Mouse (Mus musculus) lung, postnatal 36 days (tissue): ENCODE results near the gene Srsf6.

ENCODE experiments used
- DNase-seq: peaks from one replicate; pipeline ENCODE4 v3.0.0; 2022; ENCODE audit warnings: mixed read lengths

Srsf6 gene

DNA sequence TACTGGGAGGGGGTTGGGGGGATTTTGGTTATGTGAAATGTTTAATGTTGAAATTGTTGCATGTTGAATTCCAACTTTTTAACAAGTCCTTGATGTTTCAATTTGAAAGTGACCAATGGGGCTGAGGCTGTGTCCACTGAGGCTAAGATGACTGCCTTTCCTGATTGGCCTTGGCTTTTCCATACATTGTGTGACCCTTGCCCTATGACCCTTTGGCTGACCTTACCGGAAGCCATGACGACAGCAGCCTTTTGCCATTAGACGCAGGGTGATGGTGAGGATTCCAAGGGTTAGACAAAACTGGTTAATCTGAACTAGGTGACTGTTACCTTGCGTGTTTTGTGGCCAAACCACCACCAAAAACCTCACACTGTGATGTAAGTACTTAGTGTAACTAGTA lies 1.4 kb downstream of the Srsf6 start:
- DNase-seq: peak; percentile 16

DNA sequence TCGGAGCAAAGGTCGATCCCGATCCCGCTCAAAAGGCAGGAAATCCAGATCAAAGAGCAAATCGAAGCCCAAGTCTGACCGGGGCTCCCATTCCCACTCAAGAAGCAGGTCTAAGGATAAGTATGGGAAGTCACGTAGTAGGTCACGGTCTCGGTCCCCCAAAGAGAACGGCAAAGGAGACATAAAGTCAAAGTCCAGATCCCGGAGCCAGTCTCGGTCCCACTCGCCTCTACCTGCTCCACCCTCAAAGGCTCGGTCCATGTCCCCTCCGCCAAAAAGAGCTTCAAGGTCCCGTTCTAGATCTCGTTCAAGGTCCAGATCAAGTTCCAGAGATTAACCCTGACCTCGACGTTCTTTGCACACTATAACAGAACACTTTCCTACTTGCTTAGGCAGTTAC lies 3.1 kb downstream of the Srsf6 start:
- DNase-seq: no peak

DNA sequence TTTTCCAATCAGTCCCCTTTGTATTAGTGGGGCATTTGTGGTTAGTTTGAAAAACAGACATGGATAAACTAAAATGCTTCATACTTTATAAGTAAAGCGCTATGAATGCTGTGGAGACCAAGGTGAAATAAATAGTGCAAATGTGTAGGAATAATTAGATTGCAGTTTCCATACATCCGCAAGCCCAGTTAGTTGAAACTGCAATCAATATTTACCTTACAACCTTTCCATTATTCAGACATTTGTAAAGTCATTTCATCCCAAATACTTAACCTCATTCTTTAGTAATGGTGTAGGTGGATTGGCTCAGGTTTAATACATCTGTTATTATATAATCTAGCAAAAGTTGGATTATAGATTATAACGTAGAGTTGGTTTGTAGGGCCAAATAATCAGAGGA lies 4.4 kb downstream of the Srsf6 start:
- DNase-seq: no peak

DNA sequence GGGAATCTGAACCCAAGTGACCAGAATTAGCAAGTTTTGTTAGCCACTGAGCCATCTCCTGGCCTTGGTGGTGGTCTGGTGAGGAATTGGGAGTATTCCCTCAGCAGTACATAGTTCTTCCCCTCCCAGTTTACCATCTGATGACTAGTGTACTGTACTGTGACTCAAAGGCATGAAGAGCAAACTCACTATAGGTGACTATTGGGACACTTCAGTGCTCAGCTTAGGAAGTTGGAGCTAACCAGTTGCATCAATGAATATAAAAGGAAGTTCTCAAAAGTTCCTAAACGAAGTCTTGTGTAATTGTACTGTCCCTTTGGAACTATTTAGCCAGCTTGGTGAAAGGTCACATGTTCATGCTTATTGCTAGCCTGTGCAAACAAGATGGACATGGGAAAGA lies 8.2 kb downstream of the Srsf6 start:
- DNase-seq: no peak

DNA sequence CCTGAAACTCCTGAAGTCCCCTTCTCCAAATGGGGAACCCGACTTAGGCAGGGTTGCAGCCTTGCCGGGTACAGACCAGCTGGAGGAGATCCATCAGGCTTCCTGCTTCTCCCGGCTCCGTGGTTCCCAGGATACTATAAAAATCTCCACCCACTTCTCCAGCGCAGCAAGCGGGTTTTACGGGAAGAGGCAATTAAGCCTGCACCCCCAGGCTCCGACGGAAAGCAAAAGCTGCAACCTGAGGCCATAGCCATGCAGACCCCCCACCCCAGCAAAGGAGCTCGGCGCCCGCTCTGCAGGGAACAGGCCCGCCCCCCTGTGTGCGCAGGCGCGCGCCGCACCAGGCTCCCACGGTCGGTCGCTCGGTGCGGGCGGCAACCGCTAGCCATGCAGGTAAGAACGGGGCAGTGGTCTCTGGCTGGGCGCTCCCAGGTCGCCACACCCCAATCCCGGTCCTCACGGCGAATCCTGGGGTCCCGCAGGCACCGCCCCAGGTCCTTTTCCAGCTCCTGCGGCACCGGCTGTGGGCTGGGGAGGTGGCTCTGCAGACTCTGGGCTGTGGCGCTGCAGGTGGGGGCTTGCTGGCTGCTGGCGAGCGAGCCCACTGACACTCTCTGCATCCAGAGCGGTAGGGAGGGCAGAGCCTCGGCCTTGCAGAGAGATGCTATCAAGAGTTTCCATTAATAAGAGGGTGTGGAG lies 12.0 kb downstream of the Srsf6 start, which contains the start of gene L3mbtl1:
L3mbtl1 (plus strand) TSS at position 325 of the 699 bp plus-strand sequence.
- DNase-seq: no peak

DNA sequence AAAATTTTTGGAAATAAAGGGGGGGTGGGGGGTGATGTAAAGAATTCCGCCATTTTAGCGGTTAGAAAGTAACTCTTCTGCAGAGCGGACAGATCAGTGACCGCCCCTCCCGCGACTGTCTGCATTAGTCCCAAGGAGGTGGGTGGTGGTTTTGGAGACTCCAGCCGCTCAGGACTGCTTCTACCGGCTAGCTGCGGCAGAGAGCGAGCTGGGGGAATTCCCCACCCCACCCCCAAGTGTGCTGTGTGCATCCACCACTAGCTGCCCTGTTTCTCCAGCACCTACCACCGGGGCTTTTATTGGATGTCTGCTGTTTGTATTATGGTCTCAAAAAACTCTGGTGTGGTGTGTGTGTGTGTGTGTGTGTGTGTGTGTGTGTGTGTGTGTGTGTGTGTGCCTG lies 12.6 kb downstream of the Srsf6 start:
- DNase-seq: no peak

DNA sequence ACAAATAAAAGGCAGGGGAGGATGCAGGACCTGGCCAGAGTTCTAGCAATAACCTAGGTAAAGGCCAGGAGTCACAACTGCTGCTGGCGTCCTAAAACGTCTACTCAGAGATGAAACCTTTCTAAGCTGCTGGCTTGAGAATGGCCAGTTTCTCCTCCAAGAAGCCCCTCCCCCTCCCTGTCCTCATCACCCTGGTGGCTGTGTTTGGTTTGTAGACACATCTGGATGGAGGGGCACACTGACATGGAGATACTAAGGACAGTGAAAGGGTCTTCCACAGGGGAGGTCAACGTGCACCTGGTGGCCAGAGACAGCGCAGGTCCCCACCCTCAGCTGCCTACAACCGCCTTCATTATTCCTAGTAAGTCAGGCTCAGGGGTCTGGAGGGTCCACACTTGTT lies 15.6 kb downstream of the Srsf6 start:
- no peak for DNase-seq

DNA sequence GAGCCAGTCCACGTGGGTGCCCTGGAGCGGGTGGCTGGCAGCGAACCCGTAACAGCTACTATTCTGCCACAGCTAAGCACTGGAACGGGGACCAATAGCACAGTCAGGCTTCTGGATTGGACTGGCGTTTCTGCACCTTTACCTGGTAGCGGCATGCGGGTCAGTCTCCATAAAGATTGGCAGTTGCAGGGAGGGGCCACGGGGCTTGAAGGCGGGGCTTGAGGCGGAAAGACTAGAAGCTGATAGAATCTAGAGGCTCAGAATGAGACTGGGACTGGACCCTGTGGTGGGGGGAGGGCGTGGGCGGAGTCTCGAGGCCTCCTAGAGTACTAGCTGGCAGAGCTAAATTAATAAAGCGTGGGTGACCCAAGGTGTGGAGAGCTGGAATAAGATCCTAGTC lies 16.4 kb downstream of the Srsf6 start:
- peak; percentile 46 for DNase-seq

DNA sequence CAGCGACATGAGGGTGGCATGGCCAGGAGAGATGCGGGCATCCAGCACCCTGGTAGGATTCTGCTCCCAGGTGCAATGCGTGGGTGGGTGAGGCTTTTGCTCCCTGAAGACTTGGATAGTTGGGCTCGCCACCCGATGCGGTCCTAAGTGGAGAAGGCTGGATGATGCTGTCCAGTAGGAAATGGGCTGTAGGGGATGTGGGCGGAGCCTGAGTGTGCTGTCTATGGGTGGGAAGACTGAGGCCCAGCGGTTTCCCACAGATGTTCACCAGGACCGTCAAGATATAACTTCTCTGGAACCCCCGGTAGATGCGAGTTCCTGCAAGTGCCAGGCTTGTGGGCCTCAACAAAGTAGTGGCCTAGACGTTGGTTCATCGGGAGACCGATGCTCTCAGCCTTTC lies 16.9 kb downstream of the Srsf6 start:
- DNase-seq: no peak

DNA sequence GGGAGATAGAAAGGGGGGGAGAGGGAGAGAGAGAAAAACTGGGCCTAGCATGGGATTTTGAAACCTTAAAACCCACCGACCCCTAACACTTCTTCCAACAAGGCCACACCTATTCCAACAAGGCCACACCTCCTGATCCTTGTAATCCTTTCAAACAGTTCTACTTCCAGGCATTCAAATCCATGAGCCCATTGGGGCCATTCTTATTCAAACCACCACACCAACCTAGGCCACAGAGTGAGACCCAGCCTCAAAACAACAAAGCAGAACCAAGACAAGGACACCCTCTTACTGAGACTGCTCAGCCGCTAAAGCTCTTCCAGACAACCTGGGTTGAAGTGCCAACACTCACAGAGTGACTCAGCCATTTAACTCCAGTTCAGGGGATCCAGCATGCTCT lies 19.4 kb downstream of the Srsf6 start:
- no peak for DNase-seq

DNA sequence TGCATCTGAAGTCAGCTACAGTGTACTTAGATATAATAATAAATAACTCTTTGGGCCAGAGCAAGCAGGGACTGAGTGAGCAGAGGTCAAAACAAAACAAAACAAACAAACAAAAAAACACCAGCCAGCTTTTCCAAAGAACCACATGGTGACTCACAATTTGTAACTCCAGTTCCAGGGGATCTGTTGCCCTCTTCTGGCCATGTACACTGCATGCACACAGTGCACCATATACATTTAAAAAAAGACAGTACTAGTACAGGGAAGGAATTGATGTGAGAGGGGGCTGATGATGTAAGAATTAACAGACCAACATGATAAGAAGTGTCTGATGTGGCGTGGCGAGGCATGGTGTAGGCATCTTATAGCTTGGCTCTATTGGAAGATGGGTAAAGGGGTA lies 25.5 kb downstream of the Srsf6 start:
- no peak for DNase-seq

DNA sequence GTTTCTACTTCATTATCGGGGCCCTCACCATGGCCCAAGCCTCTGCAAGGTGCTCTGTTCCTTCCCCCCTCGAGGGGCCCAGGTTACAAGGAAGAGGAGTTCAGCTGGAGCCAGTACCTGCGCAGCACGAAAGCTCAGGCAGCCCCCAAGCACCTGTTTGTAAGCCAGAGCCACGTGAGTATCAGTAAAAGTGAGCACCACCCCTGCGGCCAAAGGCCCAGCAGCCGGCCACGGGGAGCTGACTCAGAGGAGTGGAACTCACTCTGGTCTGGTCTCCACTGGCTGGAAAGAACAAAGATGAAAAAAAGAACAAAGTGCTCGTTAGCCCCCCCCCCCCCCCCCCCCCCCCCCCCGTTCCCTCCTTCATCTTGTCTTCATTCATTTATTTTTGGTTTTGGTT lies 30.0 kb downstream of the Srsf6 start:
- no peak for DNase-seq

DNA sequence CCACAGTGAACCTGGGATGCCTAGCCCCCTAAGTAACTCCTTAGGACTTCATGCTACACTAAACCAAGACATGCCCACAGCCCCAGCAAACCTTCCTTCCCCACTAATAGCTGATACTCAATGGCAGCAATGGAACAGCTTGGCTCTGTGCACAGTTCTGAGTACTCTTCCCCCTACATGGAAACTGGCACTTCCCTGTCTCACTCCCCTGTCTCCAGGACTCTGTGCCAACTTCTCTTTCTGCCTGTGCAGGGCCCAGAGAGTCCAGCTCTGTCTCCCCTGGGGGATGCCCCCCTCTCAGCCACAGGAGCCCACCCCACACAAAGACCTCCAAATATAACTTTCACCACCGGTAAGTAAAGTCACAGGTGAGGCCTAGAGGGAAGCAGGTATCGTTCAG lies 35.4 kb downstream of the Srsf6 start:
- no peak for DNase-seq

DNA sequence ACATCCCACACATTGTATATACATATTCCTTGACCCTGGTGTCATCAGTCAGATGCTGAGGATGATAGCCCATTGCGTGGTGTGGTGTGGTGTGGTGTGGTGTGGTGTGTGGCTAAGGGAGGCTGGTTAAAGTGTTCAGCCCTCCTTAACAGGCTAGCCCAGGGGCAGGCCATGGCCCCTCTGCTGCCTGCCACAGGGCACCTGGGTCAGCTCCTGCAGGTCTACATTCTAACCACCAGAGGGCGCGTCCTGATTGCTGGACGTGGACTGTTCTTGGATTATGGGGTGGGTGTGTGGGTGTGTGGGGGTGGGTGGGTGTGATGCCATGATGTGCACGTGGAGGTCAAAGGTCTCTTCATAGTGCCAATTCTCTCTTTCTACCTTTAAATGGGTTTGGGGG lies 37.0 kb downstream of the Srsf6 start:
- DNase-seq: peak; percentile 61

DNA sequence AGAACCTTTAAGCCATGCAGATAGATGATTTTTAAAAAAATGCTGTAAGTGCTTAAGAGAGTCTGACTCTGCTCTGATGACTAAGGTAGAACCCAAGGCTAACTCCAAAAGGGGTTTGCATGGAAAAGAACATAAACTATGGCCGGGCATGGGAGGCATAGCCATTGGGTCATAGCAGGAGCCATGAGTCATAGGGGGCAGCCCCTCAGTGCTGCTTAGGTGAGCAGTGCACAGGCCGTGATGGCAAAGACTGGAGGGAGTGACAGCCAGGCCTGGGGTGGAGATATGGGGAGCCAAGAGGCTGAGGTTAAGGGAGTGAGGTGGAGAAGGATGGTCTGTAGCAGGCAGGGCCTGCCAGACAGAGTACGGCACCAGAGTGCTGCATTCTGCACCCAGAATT lies 37.8 kb downstream of the Srsf6 start:
- no peak for DNase-seq

DNA sequence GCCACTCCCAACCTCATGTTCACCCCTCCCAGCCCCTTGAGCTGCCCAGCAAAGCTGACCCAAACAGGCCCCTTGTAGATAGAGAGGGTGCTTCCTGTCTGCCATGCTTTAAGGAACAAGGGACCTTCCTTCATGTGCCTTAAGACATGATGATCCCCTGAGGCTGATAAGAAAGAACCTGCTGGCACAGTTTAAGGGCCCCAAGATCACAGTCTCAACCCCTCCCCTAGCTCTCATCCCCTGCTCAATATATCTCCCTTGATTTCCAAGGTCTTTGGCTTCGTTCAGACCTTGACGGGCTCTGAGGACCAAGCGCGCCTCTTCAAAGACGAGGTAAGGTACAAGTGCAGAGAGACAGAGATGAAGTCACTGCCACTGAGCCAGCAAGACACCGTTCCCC lies 39.6 kb downstream of the Srsf6 start:
- no peak for DNase-seq

DNA sequence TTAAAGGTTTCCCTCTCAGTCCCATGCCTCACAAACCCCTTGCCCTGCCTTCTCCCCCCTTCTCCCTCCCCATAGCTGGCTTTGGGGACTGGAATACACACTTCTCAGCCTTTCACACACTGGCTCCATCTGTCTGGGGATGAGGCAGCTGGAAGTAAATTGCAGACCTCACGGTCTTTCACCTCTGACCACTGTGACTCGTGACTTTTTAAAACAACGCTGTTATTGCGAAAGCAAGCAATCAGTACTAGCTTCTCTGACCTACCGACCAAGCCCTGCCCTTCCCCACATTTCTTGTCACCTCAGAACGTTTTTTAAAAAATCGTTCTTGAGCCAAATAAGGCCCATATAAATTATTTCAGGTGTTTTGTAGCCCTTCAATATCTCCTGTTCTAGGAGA lies 41.4 kb downstream of the Srsf6 start:
- DNase-seq: no peak

DNA sequence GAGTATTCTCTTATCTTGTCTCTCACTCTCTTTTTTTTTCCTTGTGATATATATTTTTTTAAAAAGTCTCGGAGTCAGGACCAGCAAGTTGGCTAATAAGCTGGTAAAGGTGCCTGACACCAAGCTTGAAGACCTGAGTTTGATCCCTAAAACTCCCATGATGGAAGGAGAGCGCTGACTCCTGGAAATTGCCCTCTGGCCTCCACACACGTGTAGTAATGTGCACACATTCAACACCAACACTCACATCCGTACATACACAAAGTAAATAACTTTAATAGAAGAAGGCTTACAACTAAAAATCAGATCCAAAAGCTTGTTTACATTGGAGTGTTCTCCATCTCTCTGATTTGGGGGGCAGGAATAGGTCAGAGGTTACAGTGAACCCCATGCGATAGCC lies 41.9 kb downstream of the Srsf6 start:
- no peak for DNase-seq

DNA sequence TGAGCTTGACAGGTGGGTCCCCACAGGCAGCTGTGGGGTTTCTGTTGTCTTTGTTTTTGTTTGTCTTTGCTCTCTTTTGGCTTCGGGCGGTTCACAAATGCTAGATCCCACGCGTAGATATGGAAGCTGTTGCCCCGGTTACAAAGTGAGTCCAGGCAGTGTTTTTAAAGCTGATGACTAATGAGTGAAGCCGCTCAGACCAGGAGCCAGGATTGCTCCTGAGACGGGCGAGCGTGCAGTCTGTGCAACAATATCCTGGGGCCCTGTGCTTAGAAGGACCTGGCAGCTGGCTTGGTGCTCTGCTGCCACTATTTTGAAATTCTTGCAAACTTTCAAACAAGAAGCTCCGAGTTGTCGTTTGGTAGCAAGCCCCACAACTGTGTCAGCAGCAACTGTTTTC lies 42.3 kb downstream of the Srsf6 start:
- DNase-seq: peak; percentile 8

DNA sequence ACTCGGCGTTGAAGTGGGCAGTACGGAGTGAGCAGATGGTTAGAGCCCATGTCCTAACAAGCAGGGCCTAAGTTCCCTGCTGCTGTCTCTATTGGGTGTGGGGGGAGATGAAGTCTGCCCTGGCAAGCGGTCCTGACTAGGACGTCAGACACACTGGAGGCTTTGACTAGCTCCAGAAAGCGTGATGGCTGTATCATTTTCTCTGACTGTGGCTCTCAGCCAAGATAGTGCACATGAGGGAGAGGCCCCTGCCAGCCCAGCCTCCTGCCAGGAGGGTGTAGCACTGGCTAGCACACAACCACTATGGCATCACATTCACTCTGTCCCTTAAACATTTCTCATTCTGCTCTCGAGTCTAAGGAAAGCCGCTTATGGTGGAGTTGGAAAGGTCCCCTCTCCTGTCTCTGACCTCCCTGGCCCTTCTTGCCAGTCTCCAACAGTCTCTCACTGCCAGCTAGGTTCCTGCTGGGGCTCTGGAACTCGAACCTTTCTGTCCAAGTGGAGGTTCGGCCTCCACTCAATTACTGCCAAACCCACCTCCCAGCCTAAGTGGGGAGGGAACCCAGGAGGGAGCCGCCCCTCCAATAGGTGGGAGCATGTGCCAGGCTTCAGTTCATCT lies 43.9 kb downstream of the Srsf6 start:
- peak; percentile 25 for DNase-seq

DNA sequence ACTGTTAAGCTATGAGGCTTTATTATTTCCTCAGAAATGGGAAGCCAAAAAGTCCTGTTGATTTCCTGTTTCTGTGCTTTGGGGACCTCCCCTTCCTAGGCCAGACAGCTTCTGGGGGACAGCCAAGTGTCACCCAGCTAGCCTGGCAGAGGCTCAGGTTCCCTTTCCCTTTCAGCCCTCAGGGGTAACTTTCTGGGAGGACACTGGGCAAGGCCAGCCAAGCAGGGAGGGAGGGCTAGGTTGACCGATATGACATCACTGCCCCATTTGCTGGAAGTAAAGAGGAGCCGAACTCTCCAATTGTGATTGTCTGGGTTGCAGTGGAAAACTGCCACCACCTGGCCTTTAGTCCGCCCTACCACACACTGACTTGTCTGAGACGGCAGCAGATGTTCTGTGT lies 44.7 kb downstream of the Srsf6 start:
- peak; percentile 76 for DNase-seq

DNA sequence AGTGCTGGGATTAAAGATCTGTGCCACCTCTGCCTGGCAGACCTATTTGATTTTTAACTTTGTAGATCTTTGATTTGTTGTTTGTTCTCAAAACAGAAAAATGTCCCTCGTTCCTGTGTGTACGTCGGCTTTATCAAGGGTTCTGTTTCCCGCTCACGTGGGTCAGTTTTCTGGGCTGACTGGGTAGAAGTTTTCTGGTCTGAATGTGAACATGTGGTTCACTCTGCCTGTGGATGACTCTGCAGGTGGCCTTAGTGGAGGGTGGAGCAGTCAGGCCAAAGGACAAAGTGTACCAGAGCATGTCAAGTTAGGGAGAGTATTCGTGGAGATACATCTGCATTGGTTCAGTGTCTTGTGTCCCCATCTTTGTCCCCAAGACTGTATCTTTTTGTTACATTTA lies 53.1 kb downstream of the Srsf6 start:
- DNase-seq: no peak

DNA sequence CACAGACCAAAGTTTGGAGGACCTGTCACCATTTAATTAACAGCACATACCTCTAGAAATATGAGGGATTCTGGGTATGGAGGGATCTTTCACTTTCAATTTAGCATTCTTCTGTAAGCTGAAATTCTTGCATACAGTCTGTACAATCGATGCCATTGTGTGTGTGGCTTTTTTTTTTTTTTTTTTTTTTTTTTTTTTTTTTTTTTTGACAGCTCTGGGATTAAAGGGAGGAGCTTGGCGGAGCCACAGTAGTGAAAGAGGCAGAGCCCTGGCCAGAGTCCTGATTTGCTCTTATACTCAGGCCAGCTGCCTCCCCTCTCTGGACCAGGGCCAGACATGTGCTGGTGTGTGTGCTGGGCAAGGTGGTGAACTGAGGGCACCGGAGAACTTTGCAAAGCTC lies 54.6 kb downstream of the Srsf6 start:
- peak; percentile 77 for DNase-seq
